Mouse (Mus musculus) lung, postnatal 0 days (tissue): ENCODE results near the gene Pgghg. TPM values are rescaled to one million over a fixed set of nuclear protein-coding genes. Genes with fewer than 3 reads are reported as not detected.
"Not testable (repeated sequence)": the region's sequence is repeated elsewhere in the genome, so short reads cannot be mapped to it uniquely, and the experiment has no call there.

Experiments used
- ATAC-seq: fragments of 200-750 bp; cut with Nextera tagmentation; 2 replicates; pipeline ENCODE4 v1.8.0; 2017; ENCODE audit warnings: moderate library complexity
- DNase-seq: peaks from one replicate; pipeline ENCODE4 v3.0.0-alpha.2; 2016; ENCODE audit warnings: low spot score
- H3K27ac ChIP-seq: fragments of 300-500 bp; sonication (generic); 2 replicates; pipeline ENCODE4 v1.5.1; 2014; ENCODE audit warnings: antibody characterized with exemption, mild to moderate bottlenecking, low read length, mixed read lengths
- H3K27me3 ChIP-seq: fragments of 300-500 bp; sonication (generic); replicated peaks from 2 replicates; pipeline ENCODE4 v1.6.1; 2014; ENCODE audit warnings: low read length, mixed read lengths; ENCODE audit not compliant: insufficient read depth
- H3K36me3 ChIP-seq: fragments of 300-500 bp; sonication (generic); 2 replicates; pipeline ENCODE4 v1.6.1; 2014; ENCODE audit warnings: low read length, mixed read lengths; ENCODE audit not compliant: insufficient read depth
- H3K4me1 ChIP-seq: fragments of 300-500 bp; sonication (generic); 2 replicates; pipeline ENCODE4 v1.6.1; 2014; ENCODE audit warnings: antibody characterized with exemption, low read depth, low read length, mixed read lengths; ENCODE audit not compliant: insufficient read depth
- H3K4me2 ChIP-seq: fragments of 300-500 bp; sonication (generic); replicated peaks from 2 replicates; pipeline ENCODE4 v1.6.1; 2014; ENCODE audit warnings: low read depth, mild to moderate bottlenecking, low read length, moderate library complexity, mixed read lengths
- H3K4me3 ChIP-seq: fragments of 300-500 bp; sonication (generic); 2 replicates; pipeline ENCODE4 v1.5.1; 2014; ENCODE audit warnings: low read depth, low read length
- H3K9ac ChIP-seq: fragments of 300-500 bp; sonication (generic); replicated peaks from 2 replicates; pipeline ENCODE4 v1.6.1; 2014; ENCODE audit warnings: low read depth, mild to moderate bottlenecking
- H3K9me3 ChIP-seq: fragments of 300-500 bp; sonication (generic); 2 replicates; pipeline ENCODE4 v1.6.1; 2016; ENCODE audit warnings: low read length, mixed read lengths
- CTCF ChIP-seq: IDR thresholded peaks from 2 replicates; pipeline ENCODE4 v1.5.1; 2016; ENCODE audit warnings: antibody characterized with exemption, mild to moderate bottlenecking
- EP300 ChIP-seq: IDR thresholded peaks from 2 replicates; pipeline ENCODE4 v1.6.1; 2016; ENCODE audit warnings: antibody characterized with exemption, mild to moderate bottlenecking, control low read depth
- WGBS: fragments of 180-500 bp; shearing (Covaris S2); extraction: QIAGEN DNeasy Blood & Tissue Kit; methylation state at CpG from one replicate; pipeline ENCODE4 v1.1.7; 2014; 5-methylcytosine and 5-hydroxymethylcytosine counted together
- polyA plus RNA-seq: library from polyadenylated mRNA; unstranded; fragments of >200 nt; fragmentation: Nextera tagmentation; extraction: Ambion mirVana; gene quantifications from 2 replicates; pipeline ENCODE4 v1.2.1, GENCODE M21; 2015

Gene Pgghg
- polyA plus RNA-seq, 1 experiment from 2014 or later = 12.7 TPM

DNA sequence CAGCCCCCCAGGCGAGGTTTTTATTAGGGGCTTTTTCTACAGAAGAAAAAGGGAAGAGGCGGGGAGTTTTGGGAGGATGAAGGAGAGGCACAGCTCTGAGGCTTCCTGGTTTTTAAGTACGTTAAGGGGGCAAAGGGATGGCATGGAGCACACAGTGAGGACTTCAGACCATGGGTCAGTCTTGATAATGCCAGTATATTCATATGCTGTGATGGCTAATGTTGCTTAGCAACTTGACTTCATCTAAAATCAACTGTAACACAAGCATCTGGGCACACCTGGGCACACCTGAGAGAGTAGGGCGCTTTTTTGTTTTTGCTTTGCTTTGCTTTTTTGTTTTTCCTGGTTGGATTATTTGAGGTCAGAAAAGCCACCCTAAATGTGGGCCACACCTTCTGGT lies 25.7 kb downstream of the Pgghg start, which contains the start of gene Ifitm1:
TSS of gene Ifitm1 (plus strand) at position 301 of the 400 bp plus-strand sequence.
- peak within 1 kb of the TSS; percentile 43; the same call in 1 of the 2 replicates for H3K4me2 ChIP-seq
- H3K9ac ChIP-seq = no peak within 1 kb of the TSS

DNA sequence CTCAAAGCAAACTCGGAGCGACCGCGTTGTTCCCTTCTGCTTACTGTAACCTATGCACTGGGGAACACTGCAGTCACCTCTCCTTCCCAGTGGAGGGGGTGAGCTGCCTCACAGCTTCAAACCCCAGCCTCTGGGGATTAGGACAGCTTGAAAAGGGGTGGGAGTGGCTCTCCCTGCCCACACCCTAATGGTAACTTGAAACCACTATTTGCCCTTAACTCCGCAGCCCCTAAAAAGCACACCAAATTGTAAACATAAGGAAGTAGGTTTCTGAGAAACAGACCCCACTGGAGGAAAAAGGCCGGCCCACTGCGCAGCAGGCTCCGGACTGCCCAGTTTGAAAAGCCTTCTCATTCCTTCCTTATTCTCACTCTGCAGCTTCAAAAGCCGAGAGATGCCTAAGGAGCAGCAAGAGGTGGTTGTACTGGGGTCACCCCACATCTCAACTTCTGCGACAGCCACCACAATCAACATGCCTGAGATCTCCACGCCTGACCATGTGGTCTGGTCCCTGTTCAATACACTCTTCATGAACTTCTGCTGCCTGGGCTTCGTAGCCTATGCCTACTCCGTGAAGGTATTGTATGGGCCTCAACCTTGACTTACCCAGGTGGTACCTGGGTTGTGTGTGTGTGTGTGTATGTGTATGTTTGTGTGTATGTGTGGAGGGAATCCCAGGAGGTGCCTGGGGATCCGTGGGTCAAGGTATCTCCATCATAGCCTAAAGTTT lies 26.8 kb downstream of the Pgghg start:
- WGBS = 14% methylated on average over 14 of the region's 14 CpGs
- peak overlapping the region; percentile 43 for H3K4me2 ChIP-seq

More for the DNA sequence above, 25.7 kb downstream of the Pgghg start, which contains the start of gene Ifitm1:
- no peaks in the 10 kb centered on the region for H3K9me3 ChIP-seq
- 88% methylated on average over 4 of the region's 4 CpGs for WGBS
- peak within 1 kb of the TSS; percentile 26 for H3K4me3 ChIP-seq
- 0 out of 2 replicates have a peak within 1 kb of the TSS, but pooled peaks have one; percentile 22 for H3K27ac ChIP-seq
- TF ChIP-seq CTCF = no peak
- no peak for TF ChIP-seq EP300
- H3K4me1 ChIP-seq = peaks cover 5% of the 10 kb centered on the region; the same call in 1 of the 2 replicates
- DNase-seq (no peak), ATAC-seq (no peak)
- no peaks in the 10 kb centered on the region for H3K36me3 ChIP-seq
- H3K27me3 ChIP-seq = no peaks in the 10 kb centered on the region

DNA sequence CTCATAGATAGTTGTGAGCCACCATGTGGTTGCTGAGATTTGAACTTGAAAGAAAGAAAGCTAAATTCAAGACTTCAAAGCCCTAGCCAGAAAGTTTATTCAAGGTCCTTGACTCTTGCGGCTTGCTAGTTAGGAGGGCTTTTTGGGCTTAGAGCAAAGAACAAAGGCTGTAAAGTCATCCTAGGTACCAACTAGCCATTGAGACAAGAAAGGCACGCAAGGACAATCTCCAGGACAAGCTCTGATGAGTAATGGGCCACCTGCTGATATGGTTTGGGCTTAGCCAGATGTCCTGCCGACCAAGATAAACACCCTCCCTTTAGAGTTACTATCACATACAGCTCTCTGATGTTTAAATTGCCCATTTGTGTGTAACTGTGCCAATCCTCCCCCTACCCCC lies 27.5 kb downstream of the Pgghg start:
- 36% methylated on average over 3 of the region's 3 CpGs for WGBS
- not testable (repeated sequence) for H3K27me3 ChIP-seq, DNase-seq

More for the DNA sequence above, 26.8 kb downstream of the Pgghg start:
- Histone ChIP-seq H3K9ac (peak overlapping the region; percentile 8; the same call in 1 of the 2 replicates), H3K4me1 (peaks cover 5% of the 10 kb centered on the region; the same call in 1 of the 2 replicates), H3K9me3 (no peaks in the 10 kb centered on the region), H3K4me3 (peak overlapping the region; percentile 26), H3K36me3 (no peaks in the 10 kb centered on the region), H3K27me3 (no peaks in the 10 kb centered on the region), H3K27ac (peak overlapping the region; percentile 67)
- ATAC-seq (peak; percentile 76), DNase-seq (peak; percentile 87)
- TF ChIP-seq CTCF (peak; percentile 37), EP300 (no peak)

DNA sequence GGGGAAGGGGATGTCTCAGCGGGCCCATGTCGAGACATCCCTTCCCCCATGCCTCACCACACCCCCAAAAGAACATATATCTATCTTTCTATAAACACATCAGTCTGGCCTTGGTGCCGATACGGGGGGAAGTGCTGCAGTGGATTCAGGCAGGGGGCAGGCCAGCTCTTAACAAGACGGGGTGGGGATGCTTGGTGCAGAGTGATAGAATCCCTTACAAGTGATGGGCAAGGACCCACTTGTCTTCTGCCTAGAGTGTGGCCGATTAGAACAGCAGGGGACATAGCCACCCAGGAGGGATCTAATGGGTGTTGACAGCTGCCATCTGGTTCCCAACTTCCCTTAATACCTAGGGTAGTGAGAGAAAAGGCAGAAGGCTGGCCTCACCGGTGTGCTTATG lies 29.7 kb downstream of the Pgghg start:
- H3K9ac ChIP-seq = no peak overlapping the region
- peak overlapping the region; percentile 84 for H3K27ac ChIP-seq
- TF ChIP-seq EP300 (no peak), CTCF (no peak)
- no peaks in the 10 kb centered on the region for H3K27me3 ChIP-seq
- H3K36me3 ChIP-seq = no peaks in the 10 kb centered on the region
- H3K4me2 ChIP-seq = no peak overlapping the region
- no peak for DNase-seq
- ATAC-seq = no peak
- H3K9me3 ChIP-seq = no peaks in the 10 kb centered on the region
- peaks cover 5% of the 10 kb centered on the region; the same call in 1 of the 2 replicates for H3K4me1 ChIP-seq
- no peak overlapping the region for H3K4me3 ChIP-seq
- 36% methylated on average over 7 of the region's 7 CpGs for whole genome bisulfite sequencing

More for the DNA sequence above, 27.5 kb downstream of the Pgghg start:
- not testable (repeated sequence) for H3K36me3 ChIP-seq, ATAC-seq, H3K4me1 ChIP-seq, H3K27ac ChIP-seq, H3K9me3 ChIP-seq
- Histone ChIP-seq H3K4me3 (peak overlapping the region; percentile 26), H3K4me2 (peak overlapping the region; percentile 43), H3K9ac (peak overlapping the region; percentile 29; the same call in 1 of the 2 replicates)

DNA sequence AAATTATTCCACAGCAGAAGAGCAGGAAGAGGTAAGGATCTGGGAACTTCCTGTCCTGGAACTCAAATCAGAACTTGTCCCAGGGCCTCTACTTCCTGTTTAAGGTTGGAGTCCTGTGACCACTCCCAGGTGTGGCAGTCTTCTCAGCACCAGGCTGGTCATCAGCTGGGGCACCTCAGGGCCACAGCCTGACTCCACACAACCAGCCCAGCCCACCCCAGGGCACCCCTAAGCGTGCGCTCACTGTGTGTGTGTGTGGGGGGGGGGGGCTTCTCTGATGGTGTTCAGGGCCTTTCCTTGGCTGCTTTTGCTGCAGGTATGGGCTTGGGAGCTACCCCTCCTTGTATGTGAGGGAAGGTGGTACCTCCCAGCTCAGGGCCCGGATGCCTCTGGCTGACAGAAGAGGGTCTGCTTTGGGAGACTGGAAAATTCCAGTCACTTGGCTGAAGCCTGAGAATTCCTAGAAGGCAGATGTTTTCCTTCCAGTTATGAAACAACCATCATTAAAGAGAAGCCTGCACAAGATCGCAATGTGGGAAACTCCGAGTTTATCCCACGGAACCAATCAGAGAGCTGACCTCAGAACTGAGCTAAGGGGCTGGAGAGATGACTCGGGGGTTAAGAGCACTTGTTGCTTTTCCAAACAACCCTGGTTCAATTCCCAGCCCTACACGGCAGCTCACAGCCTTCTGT lies 30.4 kb downstream of the Pgghg start:
- DNase-seq (peak; percentile 83), ATAC-seq (peak; percentile 61)
- Histone ChIP-seq H3K9ac (no peak overlapping the region), H3K9me3 (no peaks in the 10 kb centered on the region), H3K4me3 (no peak overlapping the region), H3K36me3 (no peaks in the 10 kb centered on the region), H3K27ac (peak overlapping the region; percentile 84), H3K27me3 (no peaks in the 10 kb centered on the region), H3K4me1 (peaks cover 5% of the 10 kb centered on the region; the same call in 1 of the 2 replicates), H3K4me2 (no peak overlapping the region)
- WGBS = 55% methylated on average over 8 of the region's 8 CpGs
- TF ChIP-seq CTCF (no peak), EP300 (peak; percentile 42)

DNA sequence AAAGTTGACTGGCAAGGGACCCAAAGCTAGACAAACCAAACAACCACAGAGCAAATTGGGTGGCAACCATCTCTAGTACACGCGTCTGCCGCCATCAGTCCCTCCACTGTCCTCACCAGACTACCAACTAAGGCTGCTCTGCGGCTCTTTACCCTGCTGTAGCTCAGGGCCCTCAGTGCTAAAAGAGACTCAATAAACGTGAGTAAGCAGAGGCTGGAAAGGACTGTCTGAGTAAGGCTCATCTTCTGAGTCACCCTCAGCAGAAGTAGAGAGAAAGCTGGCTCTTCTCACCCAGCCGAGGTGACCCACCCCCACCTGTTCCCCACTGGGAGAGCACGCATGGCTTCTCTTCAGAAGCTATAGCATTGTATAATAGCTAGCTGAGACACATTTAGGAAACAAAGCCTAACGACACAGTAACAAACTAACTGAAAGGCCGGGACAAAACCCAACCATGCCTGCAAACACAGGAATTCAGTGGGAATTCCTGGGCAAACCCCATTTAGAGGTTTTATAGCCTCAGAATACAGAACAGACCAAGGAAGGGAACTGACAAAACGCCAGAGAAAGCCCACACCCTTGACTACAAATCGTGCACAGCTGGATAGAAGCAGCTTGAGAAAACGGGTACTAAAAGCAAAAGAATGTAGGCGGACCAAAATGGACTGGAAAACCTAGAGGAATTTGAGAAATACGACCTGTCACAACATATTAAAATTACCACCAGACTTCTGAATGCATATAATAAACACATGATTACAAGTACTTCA lies 32.4 kb downstream of the Pgghg start:
- peak; percentile 35 for DNase-seq
- Histone ChIP-seq H3K36me3 (no peaks in the 10 kb centered on the region), H3K27ac (peak overlapping the region; percentile 38), H3K4me3 (no peak overlapping the region), H3K4me2 (no peak overlapping the region), H3K27me3 (no peaks in the 10 kb centered on the region), H3K9ac (no peak overlapping the region), H3K4me1 (peaks cover 5% of the 10 kb centered on the region; the same call in 1 of the 2 replicates), H3K9me3 (no peaks in the 10 kb centered on the region)
- WGBS = 53% methylated on average over 14 of the region's 14 CpGs
- TF ChIP-seq CTCF (no peak), EP300 (no peak)
- no peak for ATAC-seq
